9 mouse cellular contexts compared by ENCODE assay signal in the genomic region with DNA sequence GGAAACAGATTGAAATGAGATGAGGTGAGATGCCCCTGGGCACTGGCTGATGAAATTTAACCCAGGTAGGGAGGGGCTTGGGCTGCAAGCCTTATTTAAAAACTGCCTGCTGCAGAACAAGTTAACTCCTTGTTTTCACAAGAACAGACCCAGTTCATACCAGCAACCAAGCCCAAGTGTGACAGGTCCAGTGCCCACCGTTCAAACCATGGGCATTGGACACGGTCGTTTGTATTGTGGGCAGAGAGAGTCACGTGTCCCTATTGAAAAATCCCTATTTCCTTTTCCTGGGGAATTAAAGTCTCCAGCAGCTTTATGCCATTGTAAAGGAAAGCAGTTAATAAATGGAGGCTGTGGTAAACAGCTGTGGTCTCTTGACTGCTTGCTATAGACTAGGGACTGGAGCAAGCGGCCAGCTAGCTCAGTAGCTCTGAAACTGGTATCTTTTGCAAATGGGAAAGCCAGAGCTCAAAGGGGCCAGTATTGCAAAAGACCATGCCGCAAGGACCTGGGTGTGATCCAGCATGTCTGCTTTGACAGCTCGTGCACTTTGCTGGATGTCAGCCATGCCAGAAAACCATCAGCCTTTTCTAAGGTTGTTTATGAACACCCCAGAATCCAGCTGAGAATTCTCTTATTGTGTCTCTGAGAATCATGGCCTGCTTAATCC.
DNase-seq lines count a peak whose midpoint lies in the region; ATAC-seq lines count a peak whose summit lies in the region.
"Had no signal": no experiment of that assay in that cellular context is flagged by ENCODE, and none has a peak within 500 bp of the region (broad histone marks: within the 10 kb centered on the region; RNA-seq: fewer than 3 reads in every experiment).

No protein-coding gene starts in this region.

- no peak for DNase-seq in neural tube, embryonic 10.5 days (ENCODE audit: extremely low spot score, low spot score)
- DNase-seq in forebrain, embryonic 14.5 days (ENCODE audit: low spot score), result peak; percentile 82
- DNase-seq in limb, embryonic 10.5 days (ENCODE audit: low spot score), result no peak
- DNase-seq in embryo, embryonic 10 days (ENCODE audit: low spot score), result no peak
- DNase-seq in cerebellum, adult 11 months, result no peak
- DNase-seq: thymus, postnatal 4 days had no signal

- H3K27me3 ChIP-seq in neural tube, embryonic 12.5 days (replicated peaks), result no peaks in the 10 kb centered on the region
- H3K27me3 ChIP-seq in forebrain, embryonic 14.5 days (replicated peaks; ENCODE audit: control insufficient read depth, insufficient read depth, low read length), result no peaks in the 10 kb centered on the region
- H3K27me3 ChIP-seq in limb, embryonic 10.5 days (ENCODE audit: low read depth, poor library complexity, severe bottlenecking), result no peaks in the 10 kb centered on the region
- no peaks in the 10 kb centered on the region for H3K27me3 ChIP-seq in midbrain, embryonic 16.5 days (ENCODE audit: control insufficient read depth, insufficient read depth, low read depth, low read length)
- H3K27me3 ChIP-seq: megakaryocyte, embryonic 14.5 days had no signal

- no peak overlapping the region for H3K27ac ChIP-seq in neural tube, embryonic 12.5 days
- peak overlapping the region; percentile 58 for H3K27ac ChIP-seq in forebrain, embryonic 14.5 days (ENCODE audit: low read depth, low read length)
- H3K27ac ChIP-seq in limb, embryonic 10.5 days, result peak overlapping the region; percentile 72
- peak overlapping the region; percentile 69 for H3K27ac ChIP-seq in midbrain, embryonic 16.5 days (ENCODE audit: low read length)

- WGBS in neural tube, embryonic 12.5 days, result 28% methylated on average over 7 of the region's 7 CpGs
- WGBS in forebrain, embryonic 14.5 days, result 6% methylated on average over 7 of the region's 7 CpGs
- WGBS in limb, embryonic 10.5 days, result 74% methylated on average over 7 of the region's 7 CpGs
- 14% methylated on average over 7 of the region's 7 CpGs for WGBS in midbrain, embryonic 16.5 days

- H3K4me1 ChIP-seq in neural tube, embryonic 12.5 days, result peaks cover 44% of the 10 kb centered on the region
- peaks cover 34% of the 10 kb centered on the region for H3K4me1 ChIP-seq in forebrain, embryonic 14.5 days (ENCODE audit: control insufficient read depth, insufficient read depth, low read length)
- H3K4me1 ChIP-seq in limb, embryonic 10.5 days, result peaks cover 57% of the 10 kb centered on the region
- H3K4me1 ChIP-seq in midbrain, embryonic 16.5 days (ENCODE audit: control insufficient read depth, insufficient read depth, low read length), result peaks cover 37% of the 10 kb centered on the region
- H3K4me1 ChIP-seq: megakaryocyte, embryonic 14.5 days had no signal

- no peaks in the 10 kb centered on the region for H3K36me3 ChIP-seq in neural tube, embryonic 12.5 days
- no peaks in the 10 kb centered on the region for H3K36me3 ChIP-seq in forebrain, embryonic 14.5 days (ENCODE audit: control insufficient read depth, insufficient read depth, low read length)
- H3K36me3 ChIP-seq in limb, embryonic 10.5 days, result peaks cover 6% of the 10 kb centered on the region; the same call in 1 of the 2 replicates
- no peaks in the 10 kb centered on the region for H3K36me3 ChIP-seq in midbrain, embryonic 16.5 days (ENCODE audit: control insufficient read depth, insufficient read depth, low read length)

- H3K9me3 ChIP-seq in neural tube, embryonic 12.5 days, result no peaks in the 10 kb centered on the region
- no peaks in the 10 kb centered on the region for H3K9me3 ChIP-seq in forebrain, embryonic 14.5 days (replicated peaks; ENCODE audit: control insufficient read depth, low read length)
- H3K9me3 ChIP-seq in limb, embryonic 10.5 days (replicated peaks), result no peaks in the 10 kb centered on the region
- no peaks in the 10 kb centered on the region for H3K9me3 ChIP-seq in midbrain, embryonic 16.5 days (replicated peaks; ENCODE audit: control insufficient read depth, low read length, poor library complexity, severe bottlenecking)

- H3K9ac ChIP-seq in neural tube, embryonic 12.5 days, result no peak overlapping the region
- no peak overlapping the region; the same call in 1 of the 2 replicates for H3K9ac ChIP-seq in forebrain, embryonic 14.5 days (ENCODE audit: low read length)
- H3K9ac ChIP-seq in midbrain, embryonic 16.5 days (ENCODE audit: low read depth, low read length), result no peak overlapping the region

- peak; percentile 51; the same call in 1 of the 2 replicates for ATAC-seq in neural tube, embryonic 12.5 days (ENCODE audit: low FRiP score, low read depth)
- peak; percentile 60 for ATAC-seq in forebrain, embryonic 14.5 days
- ATAC-seq in midbrain, embryonic 16.5 days, result peak; percentile 23; the same call in 1 of the 2 replicates

- peak overlapping the region; percentile 25; the same call in 1 of the 2 replicates for H3K4me2 ChIP-seq in neural tube, embryonic 12.5 days (replicated peaks)
- no peak overlapping the region for H3K4me2 ChIP-seq in forebrain, embryonic 14.5 days (ENCODE audit: low read length)
- H3K4me2 ChIP-seq in midbrain, embryonic 16.5 days (ENCODE audit: low read length), result no peak overlapping the region

- no peak overlapping the region for H3K4me3 ChIP-seq in neural tube, embryonic 12.5 days
- H3K4me3 ChIP-seq in forebrain, embryonic 14.5 days (ENCODE audit: low read depth, low read length), result no peak overlapping the region
- H3K4me3 ChIP-seq in limb, embryonic 10.5 days, result no peak overlapping the region
- H3K4me3 ChIP-seq in midbrain, embryonic 16.5 days (ENCODE audit: low read depth, low read length), result no peak overlapping the region
- H3K4me3 ChIP-seq: megakaryocyte, embryonic 14.5 days had no signal
